Mouse (Mus musculus) lung, postnatal 10 days (tissue): ENCODE data around the gene Fam170b.

ENCODE experiments used
- DNase-seq: peaks from one replicate; pipeline ENCODE4 v3.0.0; 2021

The Fam170b gene

GRCm38 (mm10) chr14:32833847-32834246, at the start of gene Fam170b:
Fam170b (plus strand) TSS chr14:32833962.
- no peak for DNase-seq

GRCm38 (mm10) chr14:32784130-32784747, 49.5 kb upstream of the Fam170b start:
- DNase-seq = no peak

GRCm38 (mm10) chr14:32784748-32785134, 49.0 kb upstream of the Fam170b start:
- DNase-seq = no peak

DNA sequence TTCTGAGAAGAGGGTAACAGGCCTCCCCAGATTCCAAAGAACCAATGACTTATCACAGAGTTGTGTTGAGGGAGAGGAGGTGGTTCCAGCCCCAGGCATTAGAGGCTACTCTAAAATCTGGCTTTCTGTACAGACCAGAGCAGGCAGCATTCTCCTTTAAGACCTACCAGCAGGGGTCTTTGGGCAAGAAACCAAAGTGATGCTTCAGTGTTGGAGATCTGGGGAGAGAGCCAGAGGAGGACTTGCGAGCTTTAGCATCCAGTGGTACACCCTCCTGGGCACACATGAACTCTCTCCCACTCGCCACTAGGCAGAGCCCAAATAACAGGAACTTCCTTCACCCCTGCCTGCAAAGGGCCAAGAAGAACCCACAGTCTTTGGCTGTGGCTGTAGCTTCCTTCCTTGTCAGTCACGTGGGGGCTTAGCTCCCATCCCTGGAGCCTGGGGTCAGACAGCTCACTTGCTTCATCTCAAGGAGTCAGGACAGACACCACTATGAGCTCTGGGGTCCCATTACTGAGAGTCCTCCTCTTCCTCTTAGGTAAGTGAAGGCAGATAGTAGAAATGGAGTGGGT, 48.1 kb upstream of the Fam170b start, which contains the start of gene Tmem273:
Gene Tmem273 (plus strand): TSS at position 408 of the 575 bp plus-strand sequence.
- DNase-seq = no peak

- no peak for DNase-seq
Measured at GRCm38 (mm10) chr14:32787691-32788090, 46.1 kb upstream of the Fam170b start.

GRCm38 (mm10) chr14:32796375-32796774, 37.4 kb upstream of the Fam170b start:
- DNase-seq = no peak

- no peak for DNase-seq
Measured at GRCm38 (mm10) chr14:32797803-32798202, 36.0 kb upstream of the Fam170b start.

GRCm38 (mm10) chr14:32798355-32798754, 35.4 kb upstream of the Fam170b start:
- no peak for DNase-seq

GRCm38 (mm10) chr14:32800048-32800447, 33.7 kb upstream of the Fam170b start:
- DNase-seq = no peak

DNA sequence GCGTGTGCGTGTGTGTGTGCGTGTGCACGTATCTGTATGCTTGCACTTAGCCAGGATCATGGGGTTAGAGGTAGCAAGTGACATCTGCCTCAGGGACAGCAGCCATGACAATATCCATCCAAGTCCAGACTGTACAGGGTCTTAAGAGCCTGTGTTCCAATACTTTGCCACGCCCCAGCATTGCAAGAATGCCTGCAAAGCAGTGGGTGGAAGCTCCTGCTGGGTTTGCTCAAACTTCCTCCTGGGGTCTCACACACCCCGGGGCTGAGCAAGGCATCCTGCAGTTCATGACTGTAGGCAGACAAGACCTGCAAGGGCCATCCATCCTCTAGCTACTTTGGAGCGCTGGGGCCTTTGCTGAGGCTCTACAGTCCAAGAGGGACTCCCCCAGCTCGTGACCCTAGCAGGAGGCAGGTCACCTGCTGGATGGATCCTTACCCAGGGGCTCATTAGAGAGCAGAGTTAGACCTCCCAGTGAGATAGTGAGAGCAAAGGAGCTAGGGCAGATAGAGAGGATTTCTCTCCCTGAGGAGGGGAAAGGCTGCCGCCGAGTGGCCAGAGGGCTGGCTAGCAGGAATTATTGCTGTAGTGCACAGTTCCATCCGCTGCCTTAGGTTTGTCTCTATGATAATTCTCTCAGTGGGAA, 32.6 kb upstream of the Fam170b start:
- peak; percentile 52 for DNase-seq

GRCm38 (mm10) chr14:32801662-32802024, 32.1 kb upstream of the Fam170b start:
- no peak for DNase-seq

DNA sequence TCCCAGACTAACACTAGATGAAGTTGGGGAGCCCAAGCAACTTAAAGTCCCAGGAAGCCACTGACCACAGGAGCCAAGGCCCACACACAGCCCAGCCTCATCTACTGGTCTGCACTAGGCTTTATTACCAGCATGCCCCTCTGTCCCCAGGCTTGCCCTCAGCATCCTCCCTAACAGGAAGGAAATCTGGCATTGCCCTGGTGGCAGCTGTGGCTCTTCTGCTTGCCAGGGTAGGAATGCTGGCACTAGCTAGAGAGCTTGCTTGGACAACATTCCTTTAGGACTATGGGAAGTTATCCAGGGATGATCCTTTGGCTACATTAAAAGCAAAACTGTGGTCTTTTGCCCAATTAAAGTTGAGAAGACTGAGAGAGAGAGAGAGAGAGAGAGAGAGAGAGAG, 23.7 kb upstream of the Fam170b start:
- DNase-seq = no peak

DNA sequence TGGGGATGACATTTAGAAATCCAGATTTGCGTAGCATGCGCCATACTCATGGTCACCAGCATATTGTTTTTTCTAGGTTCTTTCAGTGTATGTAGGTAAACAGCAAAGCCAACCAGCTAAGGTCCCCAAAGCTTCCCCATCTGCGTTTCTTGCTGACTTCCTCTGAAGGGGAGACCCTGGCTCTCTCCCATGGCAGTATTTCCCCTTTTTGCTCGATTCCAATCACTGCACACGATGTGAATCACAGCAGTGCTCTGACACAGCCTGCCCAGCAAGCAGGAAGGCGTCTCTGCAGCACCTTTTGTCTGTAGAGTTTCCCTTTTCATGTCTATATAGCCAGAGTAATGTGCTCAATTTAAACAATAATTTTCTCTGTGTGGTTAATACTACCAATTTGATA, 21.3 kb upstream of the Fam170b start:
- DNase-seq = no peak

GRCm38 (mm10) chr14:32814961-32815360, 18.8 kb upstream of the Fam170b start:
- DNase-seq = no peak

- no peak for DNase-seq
Measured at GRCm38 (mm10) chr14:32816533-32816932, 17.2 kb upstream of the Fam170b start.

DNA sequence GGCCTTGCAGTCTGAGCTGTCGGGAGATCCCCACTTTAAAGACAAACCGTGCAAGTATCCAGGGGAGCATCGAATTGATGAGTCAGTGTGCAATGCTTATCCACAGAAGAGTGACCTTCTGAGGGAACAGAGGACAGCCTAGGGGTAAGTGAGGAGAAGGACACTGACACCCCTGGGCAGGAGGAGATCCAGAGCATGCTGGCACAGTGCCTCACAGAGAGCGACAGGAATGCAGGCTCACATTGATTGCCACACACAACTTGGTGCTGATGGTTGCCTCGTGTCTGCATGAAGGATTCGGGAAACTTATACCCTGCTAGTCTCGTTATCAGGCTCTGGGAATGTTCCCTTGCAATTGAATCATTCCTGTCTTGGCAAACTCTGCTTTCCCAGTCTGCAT, 16.5 kb upstream of the Fam170b start:
- peak; percentile 64 for DNase-seq

- no peak for DNase-seq
Measured at GRCm38 (mm10) chr14:32819297-32819696, 14.5 kb upstream of the Fam170b start.

- no peak for DNase-seq
Measured at GRCm38 (mm10) chr14:32822812-32823211, 10.9 kb upstream of the Fam170b start.

DNA sequence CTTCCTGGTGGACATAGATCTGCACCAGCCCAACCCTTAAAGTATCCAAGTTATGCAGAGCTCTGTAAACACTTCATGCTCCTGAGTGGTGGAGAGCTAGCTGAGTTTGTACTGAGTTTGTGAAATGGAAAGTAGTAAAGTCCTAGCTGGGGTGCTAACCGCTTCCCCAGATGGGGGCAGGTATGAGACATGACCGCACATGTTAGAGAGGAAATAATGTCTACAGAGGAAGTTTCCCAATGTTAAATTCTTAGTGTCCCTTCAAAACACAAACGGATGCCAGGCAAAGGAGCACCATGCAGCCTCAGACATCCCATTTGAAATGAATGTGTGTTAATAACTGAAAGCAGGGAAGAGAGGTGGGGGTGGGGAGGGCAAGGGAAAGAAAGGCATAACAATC, 9.9 kb upstream of the Fam170b start:
- no peak for DNase-seq

- no peak for DNase-seq
Measured at GRCm38 (mm10) chr14:32824267-32825150, 9.3 kb upstream of the Fam170b start.

DNA sequence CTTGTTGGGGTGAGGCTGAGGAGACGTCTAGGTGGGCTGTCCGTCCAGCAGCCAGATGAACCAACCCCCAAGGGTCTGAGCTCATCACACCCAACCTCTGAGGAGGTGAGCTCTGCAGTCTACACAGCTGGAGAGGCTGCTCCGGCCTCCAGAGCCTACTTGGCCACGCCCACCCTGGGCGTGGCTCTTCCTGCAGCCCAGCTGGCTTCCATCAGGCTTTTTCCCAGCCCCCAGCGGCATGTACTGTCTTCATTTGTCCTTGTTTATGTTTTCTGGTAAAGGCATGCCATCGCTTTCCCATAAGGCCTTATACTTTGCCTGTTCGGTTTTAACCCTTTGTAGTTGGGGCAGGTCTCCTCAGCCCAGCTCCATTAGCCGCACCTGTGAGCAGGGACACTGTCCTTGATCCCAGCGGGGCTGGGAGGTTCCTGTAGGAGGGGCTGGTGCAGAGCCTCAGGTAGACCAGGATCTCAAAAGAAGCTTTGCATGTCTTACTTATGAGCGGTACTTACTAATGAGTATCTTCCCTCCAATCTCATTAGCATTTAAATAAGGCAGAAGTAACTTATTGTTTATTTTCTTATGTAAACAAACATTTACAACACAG, 8.2 kb upstream of the Fam170b start:
- DNase-seq = peak; percentile 88

DNA sequence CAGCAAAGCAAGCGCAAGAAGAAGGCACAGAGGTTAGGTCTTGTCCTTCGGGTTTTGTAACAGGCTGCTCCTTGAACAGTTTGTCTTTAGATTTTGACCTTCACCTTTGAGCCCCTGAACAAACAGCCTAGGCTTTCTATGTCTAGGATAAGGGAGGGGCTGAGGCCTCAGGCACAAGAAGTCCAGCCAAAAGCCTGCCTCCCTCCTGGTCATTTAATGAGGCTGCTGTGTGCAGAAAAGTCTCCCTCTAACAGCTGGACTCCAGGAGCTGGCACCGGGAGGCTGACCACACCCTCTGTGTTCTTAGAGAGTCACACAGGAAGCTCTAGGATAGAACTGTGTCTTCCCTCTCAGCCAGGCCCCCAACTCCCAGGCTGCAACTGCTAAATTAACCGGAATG, 6.6 kb upstream of the Fam170b start:
- peak; percentile 83 for DNase-seq
